Mouse (Mus musculus) adrenal gland, postnatal 25 days (tissue): ENCODE results near the gene Trib2. TPM values are rescaled to one million over a fixed set of nuclear protein-coding genes. Genes with fewer than 3 reads are reported as not detected.

Experiments
- DNase-seq: peaks from one replicate; pipeline ENCODE4 v3.0.0; 2021; ENCODE audit warnings: mixed read lengths
- microRNA-seq, 2 experiments: library from miRNA; unstranded; fragments of <30 nt; microRNA quantifications; one replicate each; pipeline ENCODE4 v1.2.0; 2021
- total RNA-seq: library from RNA; stranded (reverse); gene quantifications from 2 replicates; pipeline ENCODE4 v1.2.3, GENCODE M21; 2021

The Trib2 gene
- total RNA-seq, 1 experiment from 2014 or later: 12.9 TPM

DNA sequence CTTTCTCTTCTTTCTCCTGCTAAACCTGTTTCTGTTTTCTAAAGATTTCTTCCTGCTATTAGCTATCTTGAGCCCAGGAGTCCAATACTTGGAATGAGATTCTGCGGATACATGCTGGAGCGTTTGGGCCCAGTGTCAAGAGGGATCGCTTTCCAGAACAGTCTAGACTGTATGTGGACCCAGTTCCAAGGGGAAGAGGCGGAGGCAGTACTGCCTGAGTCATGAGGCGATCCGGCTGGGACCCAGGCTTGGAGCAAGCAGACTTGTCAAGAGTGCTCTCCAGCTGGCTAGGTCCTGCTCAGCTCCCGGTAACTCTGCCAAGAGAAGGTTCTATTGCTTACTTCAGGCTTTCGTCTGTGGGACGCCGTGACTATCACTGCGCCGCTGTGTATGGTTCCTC, 50.7 kb downstream of the Trib2 start:
- DNase-seq: peak; percentile 29

DNA sequence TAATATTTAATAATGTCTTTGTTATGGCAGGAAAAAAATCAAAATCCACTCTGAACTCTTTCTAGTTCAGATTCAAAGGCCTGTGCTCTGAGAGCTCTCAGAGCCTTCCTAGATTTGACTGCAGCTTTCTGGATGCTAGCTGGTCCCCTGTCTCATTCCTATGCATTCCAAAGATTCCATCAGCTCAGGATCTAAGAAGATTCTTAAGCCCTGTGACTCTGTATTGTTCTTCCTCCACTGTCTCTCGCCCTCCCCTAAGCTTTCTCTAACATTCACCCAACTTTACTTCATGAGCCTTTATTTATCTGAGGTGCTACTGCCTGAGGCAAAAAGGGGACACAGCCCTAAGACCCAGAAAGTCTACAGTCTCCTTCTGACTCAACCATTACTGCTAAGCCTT, 51.5 kb downstream of the Trib2 start:
- DNase-seq: no peak

GRCm38 (mm10) chr12:15761453-15762116, 55.1 kb downstream of the Trib2 start:
- no peak for DNase-seq

DNA sequence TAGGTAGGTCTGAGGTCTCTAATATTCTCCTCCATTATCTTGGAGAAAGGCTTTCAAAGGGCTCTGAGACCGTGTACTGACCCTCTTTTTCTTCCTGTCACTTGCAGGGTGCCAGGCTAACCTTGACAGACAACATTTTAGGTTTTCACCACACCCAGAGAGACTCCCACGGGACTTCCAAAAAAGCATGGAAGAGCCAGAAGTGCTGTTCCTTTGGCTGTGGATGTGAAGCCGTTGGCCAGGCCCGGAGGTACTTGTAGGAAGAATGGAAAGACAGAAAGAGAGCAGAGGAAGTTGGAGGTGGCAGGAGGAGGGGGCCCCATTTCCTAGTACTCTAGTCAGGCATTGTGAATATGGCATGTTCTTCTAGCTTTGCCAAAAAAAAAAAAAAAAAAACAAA, 56.0 kb downstream of the Trib2 start:
- no peak for DNase-seq

GRCm38 (mm10) chr12:15758866-15759265, 57.9 kb downstream of the Trib2 start:
- no peak for DNase-seq

GRCm38 (mm10) chr12:15757351-15757750, 59.4 kb downstream of the Trib2 start:
- no peak for DNase-seq

GRCm38 (mm10) chr12:15755030-15755690, 61.6 kb downstream of the Trib2 start:
- DNase-seq: no peak

DNA sequence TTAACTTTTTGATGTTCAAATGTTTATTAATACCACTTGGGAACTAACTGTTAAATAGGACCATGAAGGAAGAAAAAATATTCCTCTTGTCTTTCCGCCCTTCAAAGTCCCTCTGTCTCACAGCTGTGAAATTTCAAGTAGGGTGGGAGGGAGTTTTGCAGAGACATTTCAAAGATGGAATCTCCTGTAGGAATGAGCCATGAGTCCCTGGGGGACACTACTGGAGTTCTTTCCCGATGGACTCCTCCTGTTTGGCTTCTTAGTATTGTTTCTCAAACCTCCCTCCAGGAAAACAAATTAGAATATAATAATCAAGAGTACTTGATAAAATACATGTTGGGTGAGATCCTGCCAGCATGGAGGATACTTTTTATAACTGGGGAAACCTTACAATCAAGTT, 62.1 kb downstream of the Trib2 start:
- DNase-seq: no peak

DNA sequence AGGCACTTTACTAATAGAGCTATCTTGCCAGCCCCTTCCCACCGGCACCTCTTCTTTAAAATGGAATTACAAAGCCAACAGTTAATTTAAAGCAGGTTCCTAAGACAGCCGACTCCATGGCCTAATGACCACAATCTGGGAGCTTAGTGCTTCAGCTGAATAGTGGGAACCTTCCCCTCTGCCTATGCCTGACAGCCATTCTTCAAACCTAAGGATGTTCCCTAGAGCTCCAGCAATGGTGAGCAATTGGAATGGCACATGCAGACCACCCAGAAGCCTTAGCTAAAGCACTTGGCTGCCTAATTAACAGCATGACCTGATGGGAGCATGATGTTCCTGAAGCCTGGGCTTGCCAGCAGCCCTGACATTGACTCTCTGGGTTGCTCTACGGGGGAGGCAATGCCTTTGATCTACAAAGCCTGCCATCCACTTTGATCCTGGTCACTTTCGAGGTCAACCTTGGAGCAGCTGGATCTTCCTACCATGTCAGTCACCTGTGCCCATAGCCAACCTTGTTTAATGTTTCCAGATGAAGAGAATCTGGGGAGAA, 67.0 kb downstream of the Trib2 start:
- DNase-seq: no peak

DNA sequence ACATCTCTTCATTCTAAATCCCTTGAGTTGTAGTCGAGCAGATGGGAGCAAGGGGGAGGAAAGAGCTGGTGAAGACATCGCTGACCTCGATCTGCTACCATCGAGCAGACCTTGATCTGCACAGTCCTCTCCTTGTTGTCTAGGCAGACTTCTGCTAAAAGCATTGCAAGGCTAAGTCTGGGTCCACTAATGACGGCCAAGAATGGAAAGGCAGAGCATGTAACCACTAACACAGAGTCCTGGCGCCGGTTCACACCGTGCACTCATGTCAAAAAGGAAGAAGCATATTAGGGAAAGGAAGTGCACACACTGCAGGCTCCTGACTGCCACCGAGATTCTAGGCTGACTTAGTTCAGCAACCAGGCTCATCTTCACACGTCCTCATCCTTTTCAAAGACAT, 71.0 kb downstream of the Trib2 start:
- DNase-seq: no peak

Small RNAs within 50 kb of the gene (microRNA-seq; reads per million reads assigned to microRNA genes)
- gene Mir6387: 0 reads per million in 2 experiments
